Mouse (Mus musculus): ENCODE measurements around the gene Mttp.

Gene Mttp

GRCm38 (mm10) chr3:138134528-138134927 is 10.2 kb downstream of the Mttp start:
- DNase-seq (ENCODE audit: low read depth, low spot score): no peak

GRCm38 (mm10) chr3:138133916-138134315 is 10.9 kb downstream of the Mttp start:
- no peak for DNase-seq (ENCODE audit: low read depth, low spot score)

GRCm38 (mm10) chr3:138133463-138133862 is 11.3 kb downstream of the Mttp start:
- DNase-seq (ENCODE audit: low read depth, low spot score): no peak

GRCm38 (mm10) chr3:138131168-138131567 is 13.6 kb downstream of the Mttp start:
- no peak for DNase-seq (ENCODE audit: low read depth, low spot score)

- no peak for DNase-seq (ENCODE audit: low read depth, low spot score)
Observed at GRCm38 (mm10) chr3:138130692-138131091, 14.1 kb downstream of the Mttp start.

GRCm38 (mm10) chr3:138129110-138129509 is 15.7 kb downstream of the Mttp start:
- no peak for DNase-seq (ENCODE audit: low read depth, low spot score)

- DNase-seq (ENCODE audit: low read depth, low spot score): no peak
Observed at GRCm38 (mm10) chr3:138123842-138124241, 20.9 kb downstream of the Mttp start.

GRCm38 (mm10) chr3:138121461-138121860 is 23.3 kb downstream of the Mttp start:
- no peak for DNase-seq (ENCODE audit: low read depth, low spot score)

- DNase-seq (ENCODE audit: low read depth, low spot score): no peak
Observed at GRCm38 (mm10) chr3:138119444-138120105, 25.2 kb downstream of the Mttp start.

- DNase-seq (ENCODE audit: low read depth, low spot score): peak; percentile 27
Observed at GRCm38 (mm10) chr3:138118831-138119230, 25.9 kb downstream of the Mttp start.

GRCm38 (mm10) chr3:138118392-138118791 is 26.4 kb downstream of the Mttp start:
- DNase-seq (ENCODE audit: low read depth, low spot score): no peak

GRCm38 (mm10) chr3:138116871-138117270 is 27.9 kb downstream of the Mttp start:
- no peak for DNase-seq (ENCODE audit: low read depth, low spot score)

GRCm38 (mm10) chr3:138114106-138114505 is 30.7 kb downstream of the Mttp start:
- DNase-seq (ENCODE audit: low read depth, low spot score): no peak

- DNase-seq (ENCODE audit: low read depth, low spot score): no peak
Observed at GRCm38 (mm10) chr3:138110910-138111782, 33.6 kb downstream of the Mttp start.

- DNase-seq (ENCODE audit: low read depth, low spot score): no peak
Observed at GRCm38 (mm10) chr3:138106887-138107286, 37.9 kb downstream of the Mttp start.

- no peak for DNase-seq (ENCODE audit: low read depth, low spot score)
Observed at GRCm38 (mm10) chr3:138105056-138105455, 39.7 kb downstream of the Mttp start.

- DNase-seq (ENCODE audit: low read depth, low spot score): no peak
Observed at GRCm38 (mm10) chr3:138103690-138104089, 41.1 kb downstream of the Mttp start.

GRCm38 (mm10) chr3:138101936-138102335 is 42.8 kb downstream of the Mttp start:
- no peak for DNase-seq (ENCODE audit: low read depth, low spot score)

- DNase-seq (ENCODE audit: low read depth, low spot score): no peak
Observed at GRCm38 (mm10) chr3:138097718-138098117, 47.0 kb downstream of the Mttp start.

GRCm38 (mm10) chr3:138096263-138097028 is 48.3 kb downstream of the Mttp start:
- DNase-seq (ENCODE audit: low read depth, low spot score): no peak

GRCm38 (mm10) chr3:138095718-138096117 is 49.0 kb downstream of the Mttp start:
- DNase-seq (ENCODE audit: low read depth, low spot score): no peak

- no peak for DNase-seq (ENCODE audit: low read depth, low spot score)
Observed at GRCm38 (mm10) chr3:138095301-138095700, 49.5 kb downstream of the Mttp start.

All from CD4-positive, CD25-positive, alpha-beta regulatory T cell, adult 2 months (primary cell).